Mouse (Mus musculus) embryonic facial prominence, embryonic 10.5 days (tissue): Measurements from ENCODE around the gene Gm4491. TPM values are rescaled to one million over a fixed set of nuclear protein-coding genes. Genes with fewer than 3 reads are reported as not detected.

ENCODE experiments used
- DNase-seq: peaks from one replicate; pipeline ENCODE4 v3.0.0-alpha.2; 2017; ENCODE audit warnings: low spot score
- H3K27ac ChIP-seq: fragments of 300-500 bp; sonication (generic); replicated peaks from 2 replicates; pipeline ENCODE4 v1.5.1; 2016; ENCODE audit warnings: mild to moderate bottlenecking
- H3K27me3 ChIP-seq: fragments of 300-500 bp; sonication (generic); replicated peaks from 2 replicates; pipeline ENCODE4 v1.6.1; 2016; ENCODE audit warnings: low read depth, mild to moderate bottlenecking; ENCODE audit not compliant: poor library complexity, severe bottlenecking
- H3K36me3 ChIP-seq: fragments of 300-500 bp; sonication (generic); replicated peaks from 2 replicates; pipeline ENCODE4 v1.6.1; 2016; ENCODE audit warnings: mild to moderate bottlenecking, moderate library complexity
- H3K4me1 ChIP-seq: fragments of 300-500 bp; sonication (generic); 2 replicates; pipeline ENCODE4 v1.6.1; 2016
- H3K4me3 ChIP-seq: fragments of 300-500 bp; sonication (generic); 2 replicates; pipeline ENCODE4 v1.5.1; 2016; ENCODE audit warnings: mild to moderate bottlenecking, moderate library complexity
- H3K9me3 ChIP-seq: fragments of 300-500 bp; sonication (generic); 2 replicates; pipeline ENCODE4 v1.6.1; 2016; ENCODE audit warnings: mild to moderate bottlenecking
- WGBS: fragments of 180-500 bp; shearing (Covaris S2); methylation state at CpG from one replicate; pipeline ENCODE4 v1.1.7; 2016; 5-methylcytosine and 5-hydroxymethylcytosine counted together
- polyA plus RNA-seq: library from polyadenylated mRNA; unstranded; fragments of >200 nt; fragmentation: Nextera tagmentation; extraction: Ambion mirVana; gene quantifications from 2 replicates; pipeline ENCODE4 v1.2.1, GENCODE M21; 2016

Gene Gm4491
- not detected in 2 replicates for polyA plus RNA-seq

DNA sequence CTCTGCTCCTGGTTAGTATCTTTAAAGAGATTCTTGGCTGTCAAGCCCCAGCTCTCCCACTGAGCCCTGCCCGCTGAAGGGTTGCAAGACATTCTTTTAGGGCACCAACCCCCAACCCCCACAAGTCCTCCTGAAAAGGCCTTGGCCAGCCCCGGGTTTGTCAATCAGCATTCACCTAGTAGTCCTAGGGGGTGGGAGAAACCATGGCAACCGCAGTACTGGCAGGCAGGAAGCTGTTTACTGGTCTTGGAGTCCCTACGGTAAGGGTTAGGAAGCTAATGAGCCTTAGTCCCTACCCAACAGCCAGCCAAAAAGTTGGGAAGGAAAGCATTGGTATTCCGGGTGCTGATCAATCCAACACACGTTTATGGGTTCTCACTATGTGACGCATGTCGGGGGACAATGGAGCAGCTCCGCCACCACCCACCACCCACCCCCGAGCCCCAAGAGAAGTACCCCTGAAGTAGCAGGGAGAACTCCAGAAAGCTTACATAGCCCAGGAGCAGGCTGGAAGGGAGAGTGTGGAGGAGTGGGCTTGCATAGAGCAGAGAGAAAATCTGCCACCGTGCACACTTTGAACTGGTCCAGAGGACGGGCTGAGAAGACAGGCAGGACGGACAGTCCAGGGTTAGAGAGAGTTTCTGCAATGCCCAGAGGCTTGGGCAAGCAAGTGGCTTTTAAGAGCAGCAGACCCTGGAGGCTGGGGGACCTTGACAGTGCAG, at the start of gene Gm4491:
Gene Gm4491 (minus strand): TSS at position 61 of the 722 bp plus-strand sequence.
- H3K27ac ChIP-seq = peak within 1 kb of the TSS; percentile 54; the same call in 1 of the 2 replicates
- peak within 1 kb of the TSS; percentile 8; the same call in 1 of the 2 replicates for H3K4me3 ChIP-seq
- no peaks in the 10 kb centered on the region for H3K9me3 ChIP-seq
- peak; percentile 66 for DNase-seq
- no peaks in the 10 kb centered on the region for H3K36me3 ChIP-seq
- peaks cover 19% of the 10 kb centered on the region for H3K4me1 ChIP-seq
- WGBS = 14% methylated on average over 13 of the region's 13 CpGs
- H3K27me3 ChIP-seq = peaks cover 13% of the 10 kb centered on the region

DNA sequence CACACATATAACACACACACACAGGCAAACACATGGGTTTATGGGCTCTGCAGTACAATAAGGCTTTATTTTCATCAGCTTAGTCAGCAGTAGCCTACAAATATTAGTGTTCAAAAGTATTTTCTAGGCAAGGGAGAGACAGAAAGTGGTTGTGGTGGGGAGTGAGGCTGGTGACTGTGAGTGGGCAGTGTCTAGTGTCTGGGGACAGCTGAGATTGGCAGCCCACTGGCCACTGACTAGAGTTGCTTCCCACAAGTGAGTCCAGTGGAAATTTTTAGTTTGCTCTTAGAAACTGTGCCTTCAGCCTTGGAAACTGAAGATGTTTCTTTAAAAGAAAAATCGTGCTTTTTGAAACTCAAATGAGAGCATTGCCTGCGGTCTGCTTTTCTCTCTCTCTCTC, 46.1 kb upstream of the Gm4491 start:
- no peak for DNase-seq
- Histone ChIP-seq H3K4me3 (no peak overlapping the region), H3K4me1 (peaks cover 20% of the 10 kb centered on the region), H3K27me3 (peaks cover 4% of the 10 kb centered on the region; the same call in 1 of the 2 replicates), H3K27ac (no peak overlapping the region), H3K9me3 (no peaks in the 10 kb centered on the region), H3K36me3 (no peaks in the 10 kb centered on the region)
- WGBS = 58% methylated on average over 2 of the region's 2 CpGs

DNA sequence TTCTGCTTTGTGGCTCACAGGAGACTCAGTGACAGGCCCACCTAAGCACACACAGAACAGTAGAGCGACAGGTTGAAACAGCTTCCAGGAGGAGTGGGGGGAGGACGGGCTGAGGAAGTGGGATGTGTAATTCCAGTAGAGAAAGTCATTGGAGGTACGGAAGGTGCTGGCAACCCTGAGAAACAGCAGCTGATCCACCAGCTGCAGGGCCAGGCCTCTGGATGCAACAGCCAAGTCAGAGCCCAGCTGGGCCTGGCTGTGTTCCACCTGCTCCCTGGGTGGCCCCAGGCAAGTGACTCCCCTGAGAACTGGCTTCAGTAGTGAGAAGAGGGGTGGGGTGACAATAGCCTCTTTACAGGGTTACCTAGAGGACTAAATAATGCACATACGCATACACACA, 45.5 kb upstream of the Gm4491 start:
- H3K4me3 ChIP-seq = no peak overlapping the region
- 82% methylated on average over 4 of the region's 4 CpGs for WGBS

DNA sequence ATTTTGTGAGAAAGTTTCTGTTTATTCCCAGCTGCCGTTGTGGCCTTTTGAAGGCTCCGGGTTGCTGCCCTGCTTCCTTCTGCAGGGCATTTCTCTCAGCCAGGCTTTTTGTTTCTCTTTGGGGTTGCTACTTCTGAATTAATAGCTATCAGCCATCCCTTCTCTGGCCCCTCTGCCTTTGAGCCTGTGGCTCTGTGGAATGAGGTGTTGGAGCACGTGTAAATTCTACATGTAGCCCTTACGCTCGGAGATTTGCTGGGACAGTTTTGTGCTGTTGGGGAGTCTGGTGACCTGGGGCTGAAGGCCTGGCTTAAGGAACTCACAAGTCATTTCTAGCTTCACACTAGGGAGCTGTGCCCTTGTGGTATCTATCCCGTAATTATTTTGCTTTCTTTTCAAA, 39.2 kb upstream of the Gm4491 start:
- H3K27ac ChIP-seq = no peak overlapping the region

More for the DNA sequence above, 45.5 kb upstream of the Gm4491 start:
- no peak for DNase-seq
- no peaks in the 10 kb centered on the region for H3K36me3 ChIP-seq
- peaks cover 20% of the 10 kb centered on the region for H3K4me1 ChIP-seq
- no peak overlapping the region for H3K27ac ChIP-seq
- peaks cover 4% of the 10 kb centered on the region; the same call in 1 of the 2 replicates for H3K27me3 ChIP-seq
- no peaks in the 10 kb centered on the region for H3K9me3 ChIP-seq

DNA sequence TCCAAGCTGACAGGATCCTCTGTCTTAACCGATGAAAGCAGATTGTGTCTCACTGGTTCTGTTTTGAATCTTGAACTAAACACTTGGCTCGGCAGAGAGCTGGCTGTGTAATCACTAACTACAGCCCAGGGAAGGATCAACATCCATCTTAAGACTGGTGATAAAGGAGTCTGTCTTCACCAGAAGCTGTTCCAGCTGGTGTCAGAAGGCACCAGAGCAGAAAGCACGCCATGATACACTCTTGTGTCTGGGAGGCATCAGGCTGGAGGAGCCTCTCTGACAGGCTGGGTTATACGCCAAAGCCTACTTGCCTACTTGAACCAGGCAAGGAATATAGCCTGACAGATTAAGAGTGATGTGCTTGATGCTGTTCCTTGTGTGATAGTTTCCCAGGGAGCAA, 30.1 kb upstream of the Gm4491 start:
- H3K9me3 ChIP-seq = no peaks in the 10 kb centered on the region
- H3K4me1 ChIP-seq = peaks cover 10% of the 10 kb centered on the region; the same call in 1 of the 2 replicates
- H3K36me3 ChIP-seq = no peaks in the 10 kb centered on the region
- no peak overlapping the region for H3K4me3 ChIP-seq
- H3K27ac ChIP-seq = no peak overlapping the region
- no peak for DNase-seq
- 63% methylated on average over 4 of the region's 4 CpGs for whole genome bisulfite sequencing
- H3K27me3 ChIP-seq = 0 out of 2 replicates have a peak, but pooled peaks cover under 1% of the 10 kb centered on the region

More for the DNA sequence above, 39.2 kb upstream of the Gm4491 start:
- H3K9me3 ChIP-seq = no peaks in the 10 kb centered on the region
- H3K4me1 ChIP-seq = peaks cover 13% of the 10 kb centered on the region
- no peak overlapping the region for H3K4me3 ChIP-seq
- DNase-seq = no peak
- H3K36me3 ChIP-seq = no peaks in the 10 kb centered on the region
- WGBS = 51% methylated on average over 6 of the region's 6 CpGs
- peaks cover 11% of the 10 kb centered on the region for H3K27me3 ChIP-seq

DNA sequence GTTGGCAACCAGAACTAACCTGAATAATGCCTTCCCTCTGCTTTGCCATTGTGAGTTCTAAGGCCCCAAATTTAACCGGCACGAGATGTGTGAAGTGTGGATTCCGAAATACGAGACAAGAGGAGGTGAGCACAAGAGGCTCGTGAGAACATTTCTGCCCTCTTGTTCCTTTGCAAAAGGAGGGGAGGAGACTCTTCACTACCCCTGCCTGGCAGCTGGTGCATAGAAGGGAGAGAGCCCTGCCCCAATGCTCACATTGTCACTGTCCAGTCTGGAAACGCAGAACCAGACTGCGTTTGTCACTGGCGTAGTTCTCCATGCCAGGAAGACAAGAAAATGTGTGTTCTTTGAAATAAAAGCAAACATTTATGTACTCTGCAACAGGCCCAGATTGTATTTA, 19.6 kb upstream of the Gm4491 start:
- Histone ChIP-seq H3K27ac (no peak overlapping the region), H3K27me3 (peaks cover 80% of the 10 kb centered on the region), H3K4me1 (peaks cover 24% of the 10 kb centered on the region), H3K4me3 (no peak overlapping the region), H3K9me3 (no peaks in the 10 kb centered on the region), H3K36me3 (no peaks in the 10 kb centered on the region)
- 71% methylated on average over 8 of the region's 8 CpGs for WGBS
- no peak for DNase-seq

DNA sequence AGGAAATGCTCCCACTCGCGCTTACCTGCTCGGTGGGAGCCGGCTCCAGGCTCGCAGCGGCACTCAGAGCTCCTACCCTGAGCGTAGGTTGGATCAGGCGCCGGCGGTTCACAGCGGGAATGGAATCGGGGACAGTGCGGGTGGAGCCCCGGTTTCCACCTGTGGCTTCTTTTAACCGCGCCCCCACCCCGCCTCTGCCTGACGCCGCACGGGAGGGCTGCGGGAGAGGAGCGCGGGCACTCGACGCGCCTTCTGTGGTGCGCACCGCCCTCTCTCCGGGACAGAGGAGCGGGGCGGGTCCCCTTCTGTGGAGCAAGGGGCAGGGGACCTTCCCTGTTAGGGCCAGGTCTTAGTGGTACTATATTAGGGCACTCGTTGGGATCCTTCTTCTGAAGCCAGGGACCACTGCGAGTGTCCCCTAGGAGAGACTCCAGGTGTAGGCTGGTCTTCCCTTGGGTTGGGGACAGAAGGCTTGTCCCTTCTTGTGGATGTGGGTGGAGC, 17.5 kb upstream of the Gm4491 start, which contains the start of gene Gjb6:
Gene Gjb6 (minus strand): TSS at position 451 of the 501 bp plus-strand sequence.
- H3K4me3 ChIP-seq = peak within 1 kb of the TSS; percentile 62
- H3K9me3 ChIP-seq = no peaks in the 10 kb centered on the region
- peaks cover 80% of the 10 kb centered on the region for H3K27me3 ChIP-seq
- WGBS = 2% methylated on average over 33 of the region's 33 CpGs
- peak; percentile 29 for DNase-seq
- H3K36me3 ChIP-seq = no peaks in the 10 kb centered on the region
- H3K27ac ChIP-seq = peak within 1 kb of the TSS; percentile 24; the same call in 1 of the 2 replicates
- H3K4me1 ChIP-seq = peaks cover 37% of the 10 kb centered on the region

DNA sequence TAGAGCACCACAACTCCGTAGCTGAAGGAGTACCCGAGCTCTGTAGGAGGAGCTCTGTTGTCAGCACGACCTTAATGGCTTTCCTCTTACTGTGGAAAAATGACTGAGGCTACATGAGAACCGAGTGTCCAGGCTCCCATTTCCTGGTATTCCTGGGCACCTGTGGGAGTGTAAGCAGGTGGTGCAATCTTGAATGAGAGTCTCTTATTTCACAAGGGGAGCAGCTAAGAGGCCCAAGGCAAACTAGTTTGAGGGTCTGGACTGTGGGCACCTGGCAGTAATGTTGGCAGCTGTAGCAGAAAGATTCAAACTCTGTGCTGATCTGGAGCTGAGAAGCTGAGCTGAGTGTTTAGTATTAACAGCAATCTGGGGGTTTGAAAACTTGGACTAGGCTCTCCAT, 11.7 kb upstream of the Gm4491 start:
- DNase-seq = no peak
- Histone ChIP-seq H3K27ac (no peak overlapping the region), H3K4me3 (no peak overlapping the region), H3K4me1 (peaks cover 23% of the 10 kb centered on the region), H3K27me3 (peaks cover 22% of the 10 kb centered on the region), H3K36me3 (no peaks in the 10 kb centered on the region), H3K9me3 (no peaks in the 10 kb centered on the region)
- WGBS = 74% methylated on average over 4 of the region's 4 CpGs

DNA sequence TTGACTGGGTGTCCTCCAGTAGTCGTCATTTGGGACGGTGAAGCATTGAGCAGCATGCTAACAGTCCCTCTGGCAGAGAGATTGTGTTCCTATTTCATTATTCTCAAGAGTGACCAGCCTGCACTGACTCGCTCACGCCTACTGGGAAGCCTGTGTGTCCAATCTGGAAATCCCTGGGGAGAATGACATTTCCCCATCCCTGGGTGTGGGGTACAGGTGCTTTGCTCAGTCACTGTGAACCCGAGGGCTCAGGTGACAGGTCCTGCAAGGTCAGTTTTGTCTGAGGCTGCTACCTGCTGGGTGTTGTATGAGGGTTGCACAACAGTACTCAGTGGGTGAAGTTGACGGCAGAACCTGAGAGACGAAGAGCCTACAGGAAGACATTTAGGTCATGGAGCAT, 6.6 kb upstream of the Gm4491 start:
- H3K27me3 ChIP-seq = peaks cover 3% of the 10 kb centered on the region
- no peak overlapping the region for H3K4me3 ChIP-seq
- 87% methylated on average over 7 of the region's 7 CpGs for whole genome bisulfite sequencing

DNA sequence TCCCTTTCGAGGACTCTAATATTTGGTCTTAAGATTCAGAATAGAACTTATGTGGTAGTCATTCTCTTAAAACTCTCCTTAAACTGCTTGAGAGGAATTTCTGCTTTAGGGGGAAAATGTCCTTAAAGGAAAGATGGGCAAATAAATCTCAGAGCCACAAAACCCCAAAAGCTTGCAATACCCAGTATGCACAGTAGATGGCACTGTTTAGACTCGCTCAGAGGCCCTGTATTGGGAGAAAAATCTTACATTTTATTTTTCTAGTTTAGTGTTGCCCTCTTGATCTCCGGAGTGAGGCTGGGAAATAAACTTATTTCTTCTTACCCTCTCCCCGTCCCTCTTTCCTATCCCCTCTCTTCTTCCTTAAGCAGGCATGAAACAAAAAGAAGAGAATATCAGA, 6.5 kb downstream of the Gm4491 start:
- DNase-seq = peak; percentile 54
- WGBS = 10% methylated on average over 4 of the region's 4 CpGs

More for the DNA sequence above, 6.6 kb upstream of the Gm4491 start:
- H3K4me1 ChIP-seq = no peaks in the 10 kb centered on the region
- no peaks in the 10 kb centered on the region for H3K9me3 ChIP-seq
- no peak for DNase-seq
- H3K36me3 ChIP-seq = no peaks in the 10 kb centered on the region
- no peak overlapping the region for H3K27ac ChIP-seq

DNA sequence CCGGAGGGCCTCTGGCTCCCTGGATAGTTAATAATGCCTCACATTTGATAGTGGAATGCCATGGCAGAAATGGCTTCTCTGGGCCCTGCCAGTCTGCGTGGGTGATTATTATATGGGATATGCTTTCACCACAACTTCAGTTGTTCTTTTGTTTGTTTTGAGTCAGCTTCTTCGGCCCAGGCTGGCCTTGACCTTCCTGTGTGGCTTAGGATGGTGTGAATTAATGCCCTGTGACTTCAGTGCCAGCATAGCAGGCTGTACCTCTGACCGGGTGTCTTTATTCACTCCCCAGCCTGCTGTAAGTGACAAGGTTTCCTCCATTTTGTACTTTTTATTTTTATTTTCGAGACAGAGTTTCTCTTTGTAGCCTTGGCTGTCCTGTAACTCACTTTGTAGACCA, 7.8 kb downstream of the Gm4491 start:
- Histone ChIP-seq H3K4me1 (peaks cover 21% of the 10 kb centered on the region), H3K36me3 (no peaks in the 10 kb centered on the region), H3K27ac (no peak overlapping the region), H3K9me3 (no peaks in the 10 kb centered on the region), H3K27me3 (peaks cover 61% of the 10 kb centered on the region), H3K4me3 (no peak overlapping the region)
- DNase-seq = no peak
- WGBS = 76% methylated on average over 5 of the region's 5 CpGs

More for the DNA sequence above, 6.5 kb downstream of the Gm4491 start:
- peaks cover 48% of the 10 kb centered on the region for H3K27me3 ChIP-seq
- peaks cover 17% of the 10 kb centered on the region for H3K4me1 ChIP-seq
- H3K4me3 ChIP-seq = no peak overlapping the region
- H3K27ac ChIP-seq = no peak overlapping the region
- no peaks in the 10 kb centered on the region for H3K36me3 ChIP-seq
- H3K9me3 ChIP-seq = no peaks in the 10 kb centered on the region

DNA sequence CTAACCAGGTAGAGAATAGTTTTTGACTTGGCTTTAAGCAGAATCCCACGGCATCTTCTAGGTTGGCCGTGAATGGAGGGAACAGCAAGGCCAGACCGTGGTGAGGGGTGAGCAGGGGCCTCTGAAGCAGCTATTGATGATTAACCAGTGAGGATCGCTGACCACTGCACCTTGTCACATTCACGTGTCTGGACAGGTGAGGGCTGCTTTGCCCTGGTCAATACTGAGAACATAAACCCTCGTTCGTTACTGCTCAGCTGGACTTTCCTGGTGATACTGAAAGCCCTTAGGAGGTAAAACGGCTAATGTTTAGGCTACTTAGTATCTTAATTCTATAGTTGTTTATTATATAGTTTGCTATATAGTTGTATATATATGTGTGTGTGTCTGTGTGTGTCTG, 8.6 kb downstream of the Gm4491 start:
- no peak for DNase-seq
- Histone ChIP-seq H3K4me3 (no peak overlapping the region), H3K27ac (no peak overlapping the region), H3K27me3 (peaks cover 69% of the 10 kb centered on the region), H3K9me3 (no peaks in the 10 kb centered on the region), H3K36me3 (no peaks in the 10 kb centered on the region), H3K4me1 (peaks cover 21% of the 10 kb centered on the region)
- 80% methylated on average over 8 of the region's 8 CpGs for WGBS

DNA sequence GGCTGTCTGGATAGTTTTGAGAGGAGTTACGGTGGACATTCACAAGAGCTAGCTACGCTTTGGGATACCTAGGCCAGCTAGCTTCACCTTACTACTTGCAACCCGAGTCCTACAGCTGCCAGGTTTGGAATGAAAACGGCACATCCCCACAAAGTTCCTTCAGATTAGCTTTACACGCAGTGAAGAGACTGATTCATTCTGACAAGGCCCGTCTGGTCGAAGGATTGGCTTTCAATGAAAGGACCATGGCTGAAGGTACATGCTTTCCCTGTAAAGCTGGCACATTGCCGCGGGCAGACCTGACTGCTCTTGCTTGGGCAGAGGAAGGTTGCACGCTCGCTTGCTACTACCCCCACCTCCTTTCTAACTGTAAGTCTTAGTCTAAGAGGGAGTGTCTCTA, 10.0 kb downstream of the Gm4491 start:
- H3K27me3 ChIP-seq = peaks cover 78% of the 10 kb centered on the region
- no peaks in the 10 kb centered on the region for H3K9me3 ChIP-seq
- peaks cover 21% of the 10 kb centered on the region for H3K4me1 ChIP-seq
- DNase-seq = peak; percentile 16
- no peaks in the 10 kb centered on the region for H3K36me3 ChIP-seq
- H3K4me3 ChIP-seq = no peak overlapping the region
- WGBS = 40% methylated on average over 11 of the region's 11 CpGs
- H3K27ac ChIP-seq = no peak overlapping the region
